Comparison of ENCODE assay signal across 12 mouse cellular contexts in genomic region chr1:43562002-43562666, GRCm38 (mm10).
DNase-seq lines count a peak whose midpoint lies in the region; ATAC-seq and TF ChIP-seq lines count a peak whose summit lies in the region.
"Had no signal": no experiment of that assay in that cellular context is flagged by ENCODE, and none has a peak within 500 bp of the region (broad histone marks: within the 10 kb centered on the region; RNA-seq: fewer than 3 reads in every experiment).

No protein-coding gene starts in this region.

- no peaks in the 10 kb centered on the region for H3K9me3 ChIP-seq in lung, embryonic 14.5 days (ENCODE audit: low read depth, low read length)
- H3K9me3 ChIP-seq: embryonic facial prominence, embryonic 13.5 days had no signal

- no peak overlapping the region for H3K4me3 ChIP-seq in lung, embryonic 14.5 days (ENCODE audit: low read depth, low read length)
- H3K4me3 ChIP-seq in gastrocnemius, adult 2 months = no peak overlapping the region
- H3K4me3 ChIP-seq: embryonic facial prominence, embryonic 13.5 days had no signal

- no peak overlapping the region for H3K4me2 ChIP-seq in lung, embryonic 14.5 days
- H3K4me2 ChIP-seq: embryonic facial prominence, embryonic 13.5 days; hindbrain, embryonic 14.5 days had no signal

- H3K27me3 ChIP-seq in lung, embryonic 14.5 days (ENCODE audit: insufficient read depth, low read length) = no peaks in the 10 kb centered on the region
- H3K27me3 ChIP-seq: embryonic facial prominence, embryonic 13.5 days had no signal

- H3K9ac ChIP-seq in lung, embryonic 14.5 days = no peak overlapping the region
- H3K9ac ChIP-seq: embryonic facial prominence, embryonic 13.5 days; hindbrain, embryonic 14.5 days had no signal

- peak; percentile 64 for DNase-seq in lung, embryonic 14.5 days
- no peak for DNase-seq in lung, postnatal 4 days
- peak; percentile 79 for DNase-seq in cerebellum, adult 11 months
- DNase-seq in thymus, postnatal 10 days (ENCODE audit: low spot score in 2 of 2) = peak; percentile 39 to 53
- DNase-seq in gastrocnemius, postnatal 36 days = no peak
- no peak for DNase-seq in gastrocnemius, adult 2 months
- DNase-seq: gastrocnemius, postnatal 25 days; kidney, postnatal 25 days; lung, postnatal 36 days had no signal

- no peaks in the 10 kb centered on the region for H3K4me1 ChIP-seq in lung, embryonic 14.5 days (ENCODE audit: insufficient read depth)

- no peak overlapping the region for H3K27ac ChIP-seq in lung, embryonic 14.5 days (ENCODE audit: low read depth)
- H3K27ac ChIP-seq in gastrocnemius, adult 2 months = no peak overlapping the region
- H3K27ac ChIP-seq: embryonic facial prominence, embryonic 13.5 days; hindbrain, embryonic 14.5 days had no signal

- peaks cover 13% of the 10 kb centered on the region for H3K36me3 ChIP-seq in lung, embryonic 14.5 days (ENCODE audit: insufficient read depth)

- WGBS in lung, embryonic 14.5 days = 62% methylated on average over 13 of the region's 13 CpGs

- ATAC-seq in lung, embryonic 14.5 days (ENCODE audit: insufficient read depth) = peak; percentile 73
- ATAC-seq in common myeloid progenitor, adult 5-6 weeks (replicated peaks; ENCODE audit: low read depth, poor library complexity, severe bottlenecking) = peak; percentile 74

- TF ChIP-seq CTCF in lung, embryonic 14.5 days (IDR thresholded peaks at IDR 0.05; ENCODE audit: low read depth) = no peak
- TF ChIP-seq CTCF in gastrocnemius, adult 2 months (IDR thresholded peaks at IDR 0.05) = no peak

- intact Hi-C loops in gastrocnemius, postnatal 36 days (cut with DNase I) = no loop called here
- intact Hi-C loops in gastrocnemius, adult 2 months (cut with DNase I) = no loop called here

Comparison
In these comparisons a context has a peak if more than half of its experiments do, and no peak if none do; other contexts are left out.
1. DNase-seq: peak in lung, embryonic 14.5 days (single experiment), cerebellum, adult 11 months (single experiment) and thymus, postnatal 10 days (2 of 2); none in lung, postnatal 4 days (0 of 2), gastrocnemius, postnatal 36 days (0 of 2) and gastrocnemius, adult 2 months (single experiment).